Comparison of ENCODE assay signal across 20 mouse cellular contexts in genomic region chr7:87371316-87371715, GRCm38 (mm10).
"Had no signal": no experiment of that assay in that cellular context is flagged by ENCODE, and none has a peak within 500 bp of the region (broad histone marks: within the 10 kb centered on the region; RNA-seq: fewer than 3 reads in every experiment).

No protein-coding gene starts in this region.

- H3K27me3 ChIP-seq: limb, embryonic 13.5 days; megakaryocyte, embryonic 14.5 days; midbrain, embryonic 13.5 days; neural tube, embryonic 13.5 days had no signal

- DNase-seq: kidney, adult 18-20 months; kidney, postnatal 14 days; layer of hippocampus, adult 9-11 months; liver; liver, postnatal 0 days; retina, postnatal 1 day; thymus, adult 2 months; thymus, postnatal 14 days; thymus, postnatal 4 days had no signal

- H3K9ac ChIP-seq: limb, embryonic 13.5 days; liver, embryonic 14.5 days; liver, postnatal 0 days; midbrain, embryonic 13.5 days; neural tube, embryonic 13.5 days had no signal

- H3K4me3 ChIP-seq: layer of hippocampus, adult 2 months; limb, embryonic 10.5 days; limb, embryonic 13.5 days; megakaryocyte, embryonic 14.5 days; midbrain, embryonic 10.5 days; midbrain, embryonic 13.5 days; myocyte; neural tube, embryonic 13.5 days had no signal

- H3K4me2 ChIP-seq: limb, embryonic 13.5 days; midbrain, embryonic 13.5 days; neural tube, embryonic 13.5 days had no signal

- H3K9me3 ChIP-seq: limb, embryonic 10.5 days; limb, embryonic 13.5 days; midbrain, embryonic 10.5 days; midbrain, embryonic 13.5 days; neural tube, embryonic 13.5 days had no signal

- H3K4me1 ChIP-seq: limb, embryonic 10.5 days; limb, embryonic 13.5 days; megakaryocyte, embryonic 14.5 days; midbrain, embryonic 10.5 days; midbrain, embryonic 13.5 days; neural tube, embryonic 13.5 days had no signal

- ATAC-seq: liver, postnatal 0 days; midbrain, embryonic 13.5 days; midbrain, embryonic 16.5 days had no signal

- H3K27ac ChIP-seq: layer of hippocampus, adult 2 months; limb, embryonic 10.5 days; limb, embryonic 13.5 days; liver, embryonic 14.5 days; midbrain, embryonic 10.5 days; midbrain, embryonic 13.5 days; neural tube, embryonic 13.5 days; stomach, postnatal 0 days had no signal

- H3K36me3 ChIP-seq: limb, embryonic 10.5 days; midbrain, embryonic 13.5 days; neural tube, embryonic 13.5 days had no signal
